Mouse (Mus musculus) kidney, adult 9 months (tissue): ENCODE results near the gene Akr1b8.
A peak's percentile ranks its signal among the peaks of the same experiment; 100 is the strongest.
"Not testable (repeated sequence)": the region's sequence is repeated elsewhere in the genome, so short reads cannot be mapped to it uniquely, and the experiment has no call there.

Experiments used
- DNase-seq: peaks from one replicate; pipeline ENCODE4 v3.0.0; 2022

Akr1b8 gene

DNA sequence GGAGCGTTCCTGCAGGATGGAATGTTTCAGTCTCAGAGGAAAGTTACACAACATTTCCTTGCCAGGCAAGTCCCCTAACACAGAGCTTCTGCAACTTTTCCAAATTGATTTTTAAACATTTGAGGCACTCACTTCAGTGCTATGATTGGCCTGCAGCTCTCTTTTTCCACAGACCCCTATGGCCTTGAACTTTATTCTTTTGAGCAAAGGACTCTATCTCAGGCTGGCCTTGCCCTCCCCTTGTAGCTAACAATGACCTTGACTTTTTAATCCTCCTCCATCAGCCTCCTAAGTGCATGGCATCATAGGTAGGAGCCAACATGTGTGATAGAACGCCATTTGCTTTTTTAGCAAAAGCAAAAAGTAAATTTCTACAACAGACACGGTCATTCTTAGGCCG, 52.8 kb downstream of the Akr1b8 start:
- no peak for DNase-seq

DNA sequence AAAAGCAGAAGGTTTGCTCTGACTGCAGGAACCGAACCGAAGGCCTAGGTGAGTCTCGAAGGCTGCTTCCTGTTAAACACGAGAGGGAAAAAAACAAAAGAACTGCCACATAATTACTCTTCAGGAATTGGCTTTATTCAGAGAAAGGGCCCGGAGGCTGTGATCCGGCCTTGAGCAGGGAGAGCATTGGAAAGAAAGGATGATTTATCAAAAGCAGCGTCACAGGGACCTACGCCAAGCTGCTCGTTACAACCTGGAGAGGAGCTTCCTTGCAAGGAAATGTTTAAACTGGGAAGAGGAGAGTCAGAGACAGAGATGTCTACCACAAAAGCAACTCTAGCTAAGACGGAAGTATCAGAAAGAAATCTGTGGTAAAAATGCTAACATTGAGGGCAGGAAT, 53.5 kb downstream of the Akr1b8 start:
- DNase-seq: no peak

DNA sequence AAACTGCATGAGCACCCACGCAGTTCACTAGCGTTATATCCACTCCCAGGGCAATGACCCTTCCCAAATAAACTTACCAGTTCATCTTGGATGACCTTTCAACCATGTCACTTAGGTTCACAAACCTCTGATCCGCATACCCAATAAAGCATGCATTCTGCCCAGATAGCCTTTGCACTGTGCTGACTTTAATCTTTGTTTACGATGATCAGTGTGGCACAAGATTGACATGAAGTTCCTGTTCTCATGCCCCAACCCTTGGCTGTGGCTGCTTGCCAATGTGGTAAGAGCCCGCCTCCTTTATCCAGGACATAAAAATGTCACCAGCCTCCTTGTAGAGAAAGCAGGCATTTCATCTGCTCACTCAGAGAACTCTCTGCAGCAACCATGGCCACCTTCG, 58.1 kb downstream of the Akr1b8 start, which contains the start of gene Akr1b7:
TSS of gene Akr1b7 (plus strand) at position 312 of the 400 bp plus-strand sequence.
- peak; percentile 28 for DNase-seq

DNA sequence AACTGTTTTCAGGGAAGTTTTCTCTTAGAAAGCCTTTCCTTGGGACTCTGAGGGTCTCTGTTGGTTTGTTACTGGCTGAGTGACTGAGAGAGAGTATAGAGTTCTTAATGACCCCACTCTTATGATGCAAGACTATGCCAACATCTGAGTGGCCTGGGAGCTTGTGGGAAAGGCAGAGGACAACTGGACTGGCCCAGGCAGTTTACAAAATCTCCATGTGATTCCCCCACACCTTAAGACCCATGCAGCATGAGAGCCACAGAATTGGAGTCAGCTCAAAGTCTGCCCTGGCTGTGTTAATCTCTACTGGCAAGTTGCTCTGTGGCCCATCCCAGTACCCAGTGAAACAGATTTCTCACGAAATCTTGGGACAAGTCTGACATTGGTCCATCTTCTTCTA, 58.8 kb downstream of the Akr1b8 start:
- no peak for DNase-seq

DNA sequence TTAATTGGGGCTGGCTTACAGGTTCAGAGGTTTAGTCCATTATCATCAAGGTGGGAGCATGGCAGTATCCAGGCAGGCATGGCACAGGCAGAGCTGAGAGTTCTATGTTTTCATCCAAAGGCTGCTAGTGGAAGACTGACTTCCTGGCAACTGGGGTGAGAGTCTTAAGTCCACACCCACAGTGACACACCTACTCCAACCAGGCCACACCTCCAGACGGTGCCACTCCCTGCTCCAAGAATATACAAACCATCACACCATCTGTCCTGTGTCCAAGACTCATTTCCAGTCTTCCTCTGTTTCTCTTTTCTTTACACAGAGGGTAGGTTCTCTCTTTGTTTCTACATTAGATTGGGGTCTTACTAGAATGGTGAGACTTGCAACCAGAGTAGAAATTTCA, 59.5 kb downstream of the Akr1b8 start:
- not testable (repeated sequence) for DNase-seq

DNA sequence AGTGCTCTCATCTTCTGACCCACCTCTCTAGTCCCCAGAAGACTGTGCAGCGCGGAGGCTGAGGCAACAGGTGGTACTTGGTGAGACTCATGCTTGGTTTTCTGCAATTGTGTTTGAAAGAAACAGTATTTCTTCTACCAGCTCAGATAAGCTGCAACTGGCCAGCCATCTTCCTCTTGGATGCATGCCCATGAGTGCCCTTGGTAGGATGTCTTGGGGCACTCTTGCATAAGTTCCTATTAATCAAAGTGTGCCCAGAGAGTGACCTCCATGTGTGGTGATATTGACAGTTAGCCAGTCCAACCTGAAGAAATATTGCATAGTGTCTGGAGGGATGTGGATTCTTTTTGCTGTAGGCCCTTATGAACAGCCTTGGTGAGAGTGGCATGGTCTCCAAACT, 62.6 kb downstream of the Akr1b8 start:
- DNase-seq: no peak
